Mouse (Mus musculus) MEL (cell line): ENCODE measurements around the gene Pla2g12a. TPM values are rescaled to one million over a fixed set of nuclear protein-coding genes. Genes with fewer than 3 reads are reported as not detected.
A peak's percentile ranks its signal among the peaks of the same experiment; 100 is the strongest.

Source experiments
- DNase-seq: peaks from one replicate; pipeline ENCODE4 v3.0.0; 2011; ENCODE audit warnings: low read depth, low spot score
- H3K27ac ChIP-seq: 2 replicates; pipeline ENCODE4 v1.5.1; 2012; ENCODE audit warnings: low read depth, mild to moderate bottlenecking, control low read depth, low read length, moderate library complexity; ENCODE audit not compliant: control insufficient read depth
- H3K27me3 ChIP-seq, 2 experiments: fragments of 150-350 bp in 1 of 2; sonication (generic) in 1 of 2; 2 replicates each; pipeline ENCODE4 v1.6.1; 2012; ENCODE audit warnings: low read length in 2 of 2, mild to moderate bottlenecking in 2 of 2, improper control_type of control experiment in 1 of 2, moderate library complexity in 1 of 2; ENCODE audit not compliant: insufficient read depth in 2 of 2, control insufficient read depth in 1 of 2
- H3K36me3 ChIP-seq, 2 experiments: 2 replicates each; pipeline ENCODE4 v1.6.1; 2012 to 2014; ENCODE audit warnings: low read length in 2 of 2, improper control_type of control experiment in 1 of 2, inconsistent platforms in 1 of 2, mild to moderate bottlenecking in 1 of 2; ENCODE audit not compliant: insufficient read depth in 2 of 2, control insufficient read depth in 1 of 2
- H3K4me1 ChIP-seq, 2 experiments: fragments of 150-350 bp in 1 of 2; sonication (generic) in 1 of 2; 2 replicates each; pipeline ENCODE4 v1.6.1; 2012; ENCODE audit warnings: low read length in 2 of 2, improper control_type of control experiment in 1 of 2, mild to moderate bottlenecking in 1 of 2; ENCODE audit not compliant: insufficient read depth in 2 of 2, control insufficient read depth in 1 of 2
- H3K4me3 ChIP-seq, 2 experiments: fragments of 150-350 bp in 1 of 2; sonication (generic) in 1 of 2; 2 replicates each; pipeline ENCODE4 v1.5.1; 2012; ENCODE audit warnings: low read depth in 2 of 2, low read length in 2 of 2, mild to moderate bottlenecking in 2 of 2, moderate library complexity in 2 of 2, control low read depth in 1 of 2, improper control_type of control experiment in 1 of 2; ENCODE audit not compliant: control insufficient read depth in 1 of 2, insufficient read depth in 1 of 2
- H3K79me2 ChIP-seq: 2 replicates; pipeline ENCODE4 v1.6.1; 2012; ENCODE audit warnings: mild to moderate bottlenecking, low read length, moderate library complexity; ENCODE audit not compliant: control insufficient read depth, poor library complexity, insufficient read depth
- H3K9ac ChIP-seq: 2 replicates; pipeline ENCODE4 v1.6.1; 2012; ENCODE audit warnings: low read depth, mild to moderate bottlenecking, control low read depth, low read length, moderate library complexity; ENCODE audit not compliant: control insufficient read depth, poor library complexity, severe bottlenecking
- H3K9me3 ChIP-seq: fragments of 150-350 bp; sonication (generic); replicated peaks from 2 replicates; pipeline ENCODE4 v1.6.1; 2012; ENCODE audit warnings: mild to moderate bottlenecking, low read length, improper control_type of control experiment, moderate library complexity; ENCODE audit not compliant: insufficient read depth
- CHD1 ChIP-seq: IDR thresholded peaks from 2 replicates; pipeline ENCODE4 v1.6.1; 2012; ENCODE audit warnings: low read depth, mild to moderate bottlenecking, inconsistent platforms, low read length, improper control_type of control experiment
- CTCF ChIP-seq, 3 experiments: IDR thresholded peaks in 2 of 3; conservative IDR thresholded peaks in 1 of 3; 2 replicates each; pipeline ENCODE4 v1.5.1; 2011 to 2012; ENCODE audit warnings: low read length in 3 of 3, low read depth in 2 of 3, mild to moderate bottlenecking in 2 of 3, improper control_type of control experiment in 1 of 3, inconsistent platforms in 1 of 3, mixed read lengths in 1 of 3, moderate library complexity in 1 of 3; ENCODE audit not compliant: control insufficient read depth in 1 of 3, insufficient read depth in 1 of 3, poor library complexity in 1 of 3, severe bottlenecking in 1 of 3
- E2F4 ChIP-seq: IDR thresholded peaks from 2 replicates; pipeline ENCODE4 v1.6.1; 2011; ENCODE audit warnings: low read depth, low read length, improper control_type of control experiment, borderline replicate concordance
- ELF1 ChIP-seq: IDR thresholded peaks from 2 replicates; pipeline ENCODE4 v1.6.1; 2014; ENCODE audit warnings: low read depth, mild to moderate bottlenecking, inconsistent platforms, low read length, improper control_type of control experiment, moderate library complexity
- ETS1 ChIP-seq: IDR thresholded peaks from 2 replicates; pipeline ENCODE4 v1.6.1; 2012; ENCODE audit warnings: low read depth, mild to moderate bottlenecking, inconsistent platforms, low read length, improper control_type of control experiment, moderate library complexity
- GATA1 ChIP-seq: IDR thresholded peaks from 2 replicates; pipeline ENCODE4 v1.6.1; 2011; ENCODE audit warnings: low read depth, low read length, improper control_type of control experiment
- JUND ChIP-seq: IDR thresholded peaks from 2 replicates; pipeline ENCODE4 v1.6.1; 2011; ENCODE audit warnings: low read depth, mild to moderate bottlenecking, improper control_type of control experiment, low read length
- KAT2A ChIP-seq: conservative IDR thresholded peaks from 2 replicates; pipeline ENCODE4 v1.6.1; 2012; ENCODE audit warnings: low read depth, low read length, improper control_type of control experiment, inconsistent platforms
- MAX ChIP-seq: IDR thresholded peaks from 2 replicates; pipeline ENCODE4 v1.6.1; 2011; ENCODE audit warnings: low read length, improper control_type of control experiment
- MAZ ChIP-seq: IDR thresholded peaks from 2 replicates; pipeline ENCODE4 v1.6.1; 2012; ENCODE audit warnings: low read depth, mild to moderate bottlenecking, inconsistent platforms, low read length, improper control_type of control experiment
- MYB ChIP-seq: IDR thresholded peaks from 2 replicates; pipeline ENCODE4 v1.6.1; 2011; ENCODE audit warnings: mild to moderate bottlenecking, low read depth, low read length, improper control_type of control experiment
- MYC ChIP-seq: IDR thresholded peaks from 2 replicates; pipeline ENCODE4 v1.6.1; 2011; ENCODE audit warnings: low read depth, mild to moderate bottlenecking, low read length, improper control_type of control experiment, moderate library complexity
- NRF1 ChIP-seq: IDR thresholded peaks from 2 replicates; pipeline ENCODE4 v1.6.1; 2014; ENCODE audit warnings: low read depth, mild to moderate bottlenecking, inconsistent platforms, low read length, improper control_type of control experiment, moderate library complexity; ENCODE audit not compliant: poor library complexity, insufficient read depth, severe bottlenecking
- POLR2A ChIP-seq, 2 experiments: IDR thresholded peaks; 2 replicates each; pipeline ENCODE4 v1.6.1; 2011 to 2012; ENCODE audit warnings: low read length in 2 of 2, mild to moderate bottlenecking in 2 of 2, control low read depth in 1 of 2, improper control_type of control experiment in 1 of 2, low read depth in 1 of 2, moderate library complexity in 1 of 2; ENCODE audit not compliant: control insufficient read depth in 1 of 2, insufficient read depth in 1 of 2, poor library complexity in 1 of 2
- POLR2AphosphoS2 ChIP-seq: IDR thresholded peaks from 2 replicates; pipeline ENCODE4 v1.6.1; 2011; ENCODE audit warnings: low read length, improper control_type of control experiment
- RAD21 ChIP-seq: IDR thresholded peaks from 2 replicates; pipeline ENCODE4 v1.6.1; 2011; ENCODE audit warnings: mild to moderate bottlenecking, low read depth, low read length, improper control_type of control experiment
- SIN3A ChIP-seq: IDR thresholded peaks from 2 replicates; pipeline ENCODE4 v1.6.1; 2012; ENCODE audit warnings: low read length, improper control_type of control experiment, inconsistent platforms
- SMC3 ChIP-seq: IDR thresholded peaks from 2 replicates; pipeline ENCODE4 v1.6.1; 2011; ENCODE audit warnings: low read depth, low read length, improper control_type of control experiment
- TAL1 ChIP-seq: IDR thresholded peaks from 2 replicates; pipeline ENCODE4 v1.6.1; 2012; ENCODE audit warnings: mild to moderate bottlenecking, inconsistent platforms, low read length, moderate library complexity, mixed read lengths
- TBP ChIP-seq: IDR thresholded peaks from 2 replicates; pipeline ENCODE4 v1.8.0; 2011; ENCODE audit warnings: low read depth, low read length, improper control_type of control experiment
- TCF12 ChIP-seq: IDR thresholded peaks from 2 replicates; pipeline ENCODE4 v1.6.1; 2014; ENCODE audit warnings: low read depth, mild to moderate bottlenecking, inconsistent platforms, low read length, improper control_type of control experiment, moderate library complexity
- USF1 ChIP-seq: IDR thresholded peaks from 2 replicates; pipeline ENCODE4 v1.6.1; 2014; ENCODE audit warnings: low read depth, mild to moderate bottlenecking, inconsistent platforms, low read length, improper control_type of control experiment, moderate library complexity
- ZC3H11A ChIP-seq: IDR thresholded peaks from 2 replicates; pipeline ENCODE4 v1.6.1; 2012; ENCODE audit warnings: low read depth, mild to moderate bottlenecking, inconsistent platforms, low read length, improper control_type of control experiment
- ZKSCAN1 ChIP-seq: IDR thresholded peaks from 2 replicates; pipeline ENCODE4 v1.6.1; 2012; ENCODE audit warnings: low read depth, mild to moderate bottlenecking, inconsistent platforms, low read length, improper control_type of control experiment, moderate library complexity
- polyA plus RNA-seq, 2 experiments: library from polyadenylated mRNA; stranded (reverse) in 1 of 2; unstranded in 1 of 2; fragments of >175 nt in 1 of 2; fragments of >200 nt in 1 of 2; gene quantifications; 2 replicates each; pipeline versions ENCODE4 v1.2.1 to v1.2.4; 2012; ENCODE audit warnings: low replicate concordance in 2 of 2, low read depth in 1 of 2; ENCODE audit not compliant: insufficient read length in 2 of 2, insufficient read depth in 1 of 2, missing spikeins in 1 of 2
- total RNA-seq: library from RNA; depleted of rRNA; stranded (reverse); fragments of 300-350 nt; gene quantifications from 2 replicates; pipeline ENCODE4 v1.2.3, GENCODE M21; 2012

The Pla2g12a gene
- total and polyA plus RNA-seq, 3 experiments, result 89.8 to 251 (median 93.5) TPM

GRCm38 (mm10) chr3:129863698-129864097, 14.7 kb upstream of the Pla2g12a start:
- 0 out of 2 replicates have a peak, but pooled peaks have one; percentile 30 for TF ChIP-seq TCF12
- 0 out of 2 replicates have a peak, but pooled peaks have one; percentile 14 for TF ChIP-seq TBP
- 0 out of 2 replicates have a peak, but pooled peaks have one; percentile 31 for TF ChIP-seq JUND
- TF ChIP-seq GATA1, result no peak
- peak; percentile 81 for TF ChIP-seq SMC3
- TF ChIP-seq RAD21, result peak; percentile 84
- TF ChIP-seq ZC3H11A, result peak; percentile 55
- peak; percentile 91 to 97 (median 96) for TF ChIP-seq CTCF (IDR thresholded peaks at IDR 0.05 in 2 of 3, conservative IDR thresholded peaks at IDR 0.05 in 1 of 3; ENCODE audit: control insufficient read depth in 1 of 3, insufficient read depth in 1 of 3, low read depth in 2 of 3, low read length in 3 of 3, poor library complexity in 1 of 3, severe bottlenecking in 1 of 3)
- TF ChIP-seq E2F4, result no peak
- 0 out of 2 replicates have a peak, but pooled peaks have one; percentile 48 for TF ChIP-seq MAZ
- peak; percentile 24; the same call in 1 of the 2 replicates for TF ChIP-seq MAX
- peak; percentile 39 for TF ChIP-seq SIN3A
- no peak for TF ChIP-seq POLR2AphosphoS2
- peak; percentile 46; the same call in 1 of the 2 replicates for TF ChIP-seq MYC
- TF ChIP-seq NRF1, result no peak
- H3K79me2 ChIP-seq, result no peaks in the 10 kb centered on the region
- peaks cover 0 to 2% of the 10 kb centered on the region in 2 experiments; a peak in 1 of 4 replicates for H3K36me3 ChIP-seq
- H3K4me3 ChIP-seq, result peak overlapping the region; percentile 50 to 67
- H3K27me3 ChIP-seq, result no peaks in the 10 kb centered on the region
- H3K27ac ChIP-seq, result peak overlapping the region; percentile 51
- no peaks in the 10 kb centered on the region for H3K4me1 ChIP-seq
- H3K9me3 ChIP-seq, result no peaks in the 10 kb centered on the region
- peak; percentile 91 for DNase-seq
- peak overlapping the region; percentile 72 for H3K9ac ChIP-seq

GRCm38 (mm10) chr3:129877327-129877726, 1.1 kb upstream of the Pla2g12a start:
- DNase-seq, result no peak
- TF ChIP-seq ZC3H11A (no peak), MYC (no peak), MYB (no peak), TBP (no peak), ZKSCAN1 (no peak), ELF1 (no peak), KAT2A (no peak), ETS1 (no peak), USF1 (no peak), MAX (no peak), POLR2A (IDR thresholded peaks at IDR 0.05; ENCODE audit: control insufficient read depth in 1 of 2, insufficient read depth in 1 of 2, low read depth in 1 of 2, low read length in 2 of 2, poor library complexity in 1 of 2) (no peak), CHD1 (no peak), TAL1 (no peak), MAZ (no peak)
- H3K4me3 ChIP-seq, result peak overlapping the region in 1 of 2 experiments; percentile 33; a peak in 1 of 4 replicates
- H3K4me1 ChIP-seq, result peaks cover 11 to 35% of the 10 kb centered on the region in 2 experiments
- H3K79me2 ChIP-seq, result peaks cover 30% of the 10 kb centered on the region
- H3K9me3 ChIP-seq, result no peaks in the 10 kb centered on the region
- H3K27me3 ChIP-seq, result no peaks in the 10 kb centered on the region
- H3K27ac ChIP-seq, result no peak overlapping the region
- no peak overlapping the region; the same call in 1 of the 2 replicates for H3K9ac ChIP-seq
- H3K36me3 ChIP-seq, result peaks cover 0 to 20% of the 10 kb centered on the region in 2 experiments; a peak in 3 of 4 replicates
